Mouse (Mus musculus) liver, embryonic 15.5 days (tissue): Measurements from ENCODE around the gene Atp1a2. TPM values are rescaled to one million over a fixed set of nuclear protein-coding genes. Genes with fewer than 3 reads are reported as not detected.

Experiments used
- ATAC-seq: fragments of 200-750 bp; cut with Nextera tagmentation; 2 replicates; pipeline ENCODE4 v1.8.0; 2017; ENCODE audit warnings: moderate number of reproducible peaks, mild to moderate bottlenecking, moderate library complexity; ENCODE audit not compliant: insufficient read depth
- H3K27ac ChIP-seq: fragments of 300-500 bp; sonication (generic); replicated peaks from 2 replicates; pipeline ENCODE4 v1.5.1; 2015; ENCODE audit warnings: mild to moderate bottlenecking, inconsistent platforms
- H3K27me3 ChIP-seq: fragments of 300-500 bp; sonication (generic); 2 replicates; pipeline ENCODE4 v1.6.1; 2015; ENCODE audit warnings: mild to moderate bottlenecking, inconsistent platforms
- H3K36me3 ChIP-seq: fragments of 300-500 bp; sonication (generic); replicated peaks from 2 replicates; pipeline ENCODE4 v1.6.1; 2015; ENCODE audit warnings: moderate library complexity, mild to moderate bottlenecking, inconsistent platforms
- H3K4me1 ChIP-seq: fragments of 300-500 bp; sonication (generic); replicated peaks from 2 replicates; pipeline ENCODE4 v1.6.1; 2015; ENCODE audit warnings: inconsistent platforms
- H3K4me2 ChIP-seq: fragments of 300-500 bp; sonication (generic); 2 replicates; pipeline ENCODE4 v1.6.1; 2015; ENCODE audit warnings: moderate library complexity, mild to moderate bottlenecking, inconsistent platforms
- H3K4me3 ChIP-seq: fragments of 300-500 bp; sonication (generic); replicated peaks from 2 replicates; pipeline ENCODE4 v1.5.1; 2015; ENCODE audit warnings: mild to moderate bottlenecking, inconsistent platforms
- H3K9ac ChIP-seq: fragments of 300-500 bp; sonication (generic); 2 replicates; pipeline ENCODE4 v1.6.1; 2015; ENCODE audit warnings: moderate library complexity, mild to moderate bottlenecking, inconsistent platforms
- H3K9me3 ChIP-seq: fragments of 300-500 bp; sonication (generic); replicated peaks from 2 replicates; pipeline ENCODE4 v1.6.1; 2016; ENCODE audit warnings: inconsistent platforms
- WGBS: fragments of 180-500 bp; shearing (Covaris S2); methylation state at CpG from one replicate; pipeline ENCODE4 v1.1.7; 2015; ENCODE audit warnings: mixed read lengths; ENCODE audit not compliant: insufficient replicate concordance; 5-methylcytosine and 5-hydroxymethylcytosine counted together
- polyA plus RNA-seq: library from polyadenylated mRNA; unstranded; fragments of >200 nt; fragmentation: Nextera tagmentation; extraction: Ambion mirVana; gene quantifications from 2 replicates; pipeline ENCODE4 v1.2.1, GENCODE M21; 2015

Atp1a2 gene
- polyA plus RNA-seq, 1 experiment from 2014 or later, result 0.39 TPM

GRCm38 (mm10) chr1:172288900-172289616 is 8.8 kb downstream of the Atp1a2 start:
- Histone ChIP-seq H3K9ac (no peak overlapping the region), H3K36me3 (no peaks in the 10 kb centered on the region), H3K4me1 (no peaks in the 10 kb centered on the region), H3K9me3 (no peaks in the 10 kb centered on the region), H3K4me2 (no peak overlapping the region), H3K27ac (no peak overlapping the region), H3K4me3 (no peak overlapping the region), H3K27me3 (peaks cover 8% of the 10 kb centered on the region)
- no peak for ATAC-seq
- WGBS, result 79% methylated on average over 11 of the region's 11 CpGs

- ATAC-seq, result no peak
- no peak overlapping the region for H3K4me2 ChIP-seq
- H3K36me3 ChIP-seq, result no peaks in the 10 kb centered on the region
- 63% methylated on average over 5 of the region's 5 CpGs for WGBS
- peaks cover 15% of the 10 kb centered on the region for H3K27me3 ChIP-seq
- no peak overlapping the region for H3K4me3 ChIP-seq
- H3K9me3 ChIP-seq, result no peaks in the 10 kb centered on the region
- no peaks in the 10 kb centered on the region for H3K4me1 ChIP-seq
- no peak overlapping the region for H3K9ac ChIP-seq
- H3K27ac ChIP-seq, result no peak overlapping the region
Observed at GRCm38 (mm10) chr1:172286740-172287139, 11.1 kb downstream of the Atp1a2 start.

- Histone ChIP-seq H3K4me2 (no peak overlapping the region), H3K27me3 (peaks cover 15% of the 10 kb centered on the region), H3K4me1 (no peaks in the 10 kb centered on the region), H3K9ac (no peak overlapping the region), H3K36me3 (no peaks in the 10 kb centered on the region), H3K27ac (no peak overlapping the region), H3K4me3 (no peak overlapping the region), H3K9me3 (no peaks in the 10 kb centered on the region)
- no peak for ATAC-seq
- 73% methylated on average over 14 of the region's 14 CpGs for WGBS
Observed at GRCm38 (mm10) chr1:172284221-172284620, 13.6 kb downstream of the Atp1a2 start.

GRCm38 (mm10) chr1:172283073-172283472 is 14.8 kb downstream of the Atp1a2 start:
- Histone ChIP-seq H3K27ac (no peak overlapping the region), H3K9me3 (no peaks in the 10 kb centered on the region), H3K4me2 (no peak overlapping the region), H3K36me3 (no peaks in the 10 kb centered on the region), H3K4me1 (no peaks in the 10 kb centered on the region), H3K27me3 (peaks cover 15% of the 10 kb centered on the region; the same call in 1 of the 2 replicates), H3K4me3 (no peak overlapping the region), H3K9ac (no peak overlapping the region)
- 76% methylated on average over 6 of the region's 6 CpGs for WGBS
- ATAC-seq, result no peak

GRCm38 (mm10) chr1:172281522-172282254 is 16.2 kb downstream of the Atp1a2 start:
- H3K4me3 ChIP-seq, result no peak overlapping the region
- H3K9ac ChIP-seq, result no peak overlapping the region
- H3K27ac ChIP-seq, result no peak overlapping the region
- no peaks in the 10 kb centered on the region for H3K9me3 ChIP-seq
- no peaks in the 10 kb centered on the region for H3K36me3 ChIP-seq
- no peak for ATAC-seq
- H3K4me2 ChIP-seq, result no peak overlapping the region
- no peaks in the 10 kb centered on the region for H3K4me1 ChIP-seq
- peaks cover 15% of the 10 kb centered on the region; the same call in 1 of the 2 replicates for H3K27me3 ChIP-seq
- WGBS, result 60% methylated on average over 10 of the region's 10 CpGs

DNA sequence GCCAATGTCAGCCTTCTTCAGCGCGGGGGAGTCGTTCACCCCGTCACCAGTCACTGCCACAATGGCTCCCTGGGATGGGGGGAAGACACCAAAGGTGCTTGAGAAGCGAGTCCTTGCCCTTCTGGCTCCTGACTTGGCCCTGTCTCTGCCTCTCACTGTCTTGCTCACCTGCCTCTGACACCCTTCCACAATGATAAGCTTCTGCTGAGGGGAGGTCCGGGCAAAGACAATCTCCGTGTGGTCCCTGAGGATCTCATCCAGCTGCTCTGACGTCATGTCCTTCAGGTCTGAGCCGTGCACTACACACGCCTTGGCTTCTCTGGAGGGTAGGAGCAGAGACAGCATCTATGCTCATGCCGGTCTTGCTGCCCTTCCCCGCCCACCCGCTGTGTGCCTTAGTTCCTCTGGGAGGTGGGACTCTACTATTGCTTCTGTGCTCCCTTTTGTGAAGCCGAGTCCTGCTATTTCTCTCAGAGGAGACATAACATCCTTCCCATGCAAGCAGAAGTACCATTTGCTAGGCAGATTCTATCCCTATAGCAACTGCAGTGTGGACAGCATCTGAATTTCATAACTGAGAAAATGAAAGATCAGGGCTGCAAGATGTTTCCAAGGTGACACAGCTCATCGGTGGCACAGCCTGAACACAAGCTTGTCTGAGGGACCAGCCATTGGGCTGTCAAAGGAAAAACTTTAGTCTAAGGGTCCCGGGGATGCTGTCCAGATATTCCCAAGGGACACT is 17.9 kb downstream of the Atp1a2 start:
- 63% methylated on average over 16 of the region's 16 CpGs for WGBS

GRCm38 (mm10) chr1:172278328-172278727 is 19.5 kb downstream of the Atp1a2 start:
- no peaks in the 10 kb centered on the region for H3K36me3 ChIP-seq
- no peak for ATAC-seq
- 0 out of 2 replicates have a peak, but pooled peaks cover under 1% of the 10 kb centered on the region for H3K27me3 ChIP-seq
- no peaks in the 10 kb centered on the region for H3K4me1 ChIP-seq
- WGBS, result 83% methylated on average over 13 of the region's 13 CpGs
- H3K4me2 ChIP-seq, result no peak overlapping the region
- no peak overlapping the region for H3K9ac ChIP-seq
- no peaks in the 10 kb centered on the region for H3K9me3 ChIP-seq
- H3K27ac ChIP-seq, result no peak overlapping the region
- no peak overlapping the region for H3K4me3 ChIP-seq

More for the DNA sequence above, 17.9 kb downstream of the Atp1a2 start:
- peaks cover 12% of the 10 kb centered on the region; the same call in 1 of the 2 replicates for H3K27me3 ChIP-seq
- no peaks in the 10 kb centered on the region for H3K36me3 ChIP-seq
- H3K4me3 ChIP-seq, result no peak overlapping the region
- no peak overlapping the region for H3K27ac ChIP-seq
- no peaks in the 10 kb centered on the region for H3K4me1 ChIP-seq
- no peak for ATAC-seq
- no peak overlapping the region for H3K9ac ChIP-seq
- no peak overlapping the region for H3K4me2 ChIP-seq
- H3K9me3 ChIP-seq, result no peaks in the 10 kb centered on the region

- H3K9me3 ChIP-seq, result no peaks in the 10 kb centered on the region
- 15% methylated on average over 3 of the region's 3 CpGs for WGBS
- H3K4me1 ChIP-seq, result no peaks in the 10 kb centered on the region
- no peaks in the 10 kb centered on the region for H3K27me3 ChIP-seq
- no peaks in the 10 kb centered on the region for H3K36me3 ChIP-seq
- no peak overlapping the region for H3K27ac ChIP-seq
- no peak overlapping the region for H3K4me3 ChIP-seq
- H3K4me2 ChIP-seq, result no peak overlapping the region
- no peak for ATAC-seq
- no peak overlapping the region for H3K9ac ChIP-seq
Observed at GRCm38 (mm10) chr1:172277172-172277571, 20.7 kb downstream of the Atp1a2 start.

DNA sequence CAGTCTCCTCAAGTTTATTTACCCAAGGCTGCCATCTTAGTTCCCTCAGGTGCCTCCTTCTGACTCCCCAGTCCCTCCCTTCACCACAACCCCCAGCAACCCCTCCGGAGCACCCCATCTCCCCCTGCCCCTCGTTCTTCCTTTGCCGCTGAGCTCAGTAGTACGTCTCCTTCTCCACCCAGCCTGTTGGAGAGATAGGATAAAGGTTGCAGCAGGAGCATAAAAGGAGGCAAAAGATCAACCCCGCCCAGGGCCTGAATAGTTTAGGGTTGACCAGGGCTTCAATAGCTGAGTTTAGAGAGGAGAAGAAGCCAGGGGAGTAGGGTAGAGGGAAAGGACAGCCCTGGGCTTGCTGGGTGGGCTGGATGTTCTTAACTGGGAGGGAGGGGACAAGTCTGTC is 23.3 kb downstream of the Atp1a2 start:
- 65% methylated on average over 5 of the region's 5 CpGs for WGBS
- no peak for ATAC-seq
- H3K9ac ChIP-seq, result no peak overlapping the region
- H3K36me3 ChIP-seq, result no peaks in the 10 kb centered on the region
- H3K27me3 ChIP-seq, result no peaks in the 10 kb centered on the region
- no peak overlapping the region for H3K4me3 ChIP-seq
- H3K27ac ChIP-seq, result no peak overlapping the region
- no peaks in the 10 kb centered on the region for H3K4me1 ChIP-seq
- H3K4me2 ChIP-seq, result no peak overlapping the region
- H3K9me3 ChIP-seq, result no peaks in the 10 kb centered on the region

DNA sequence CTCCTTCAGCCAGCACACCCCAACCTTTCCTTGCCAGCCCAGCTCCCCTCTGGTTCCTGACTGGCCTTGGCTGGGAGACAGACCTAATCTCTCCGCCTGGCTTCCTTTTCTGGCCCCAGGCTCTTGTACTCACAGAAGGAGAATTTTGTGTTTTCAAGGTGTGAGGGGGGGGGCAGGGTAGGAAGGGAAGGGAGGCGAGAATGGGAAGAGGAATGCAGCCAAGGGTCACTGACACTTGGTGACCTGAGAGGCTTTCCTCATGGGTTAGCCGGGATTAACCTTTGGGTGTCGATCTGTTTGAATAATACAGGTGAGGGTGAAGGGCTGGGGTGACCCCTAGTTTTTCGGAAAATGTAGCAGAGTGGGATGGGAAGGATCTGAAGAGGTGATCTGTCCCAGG is 23.7 kb downstream of the Atp1a2 start:
- 41% methylated on average over 5 of the region's 5 CpGs for WGBS
- no peak overlapping the region for H3K4me3 ChIP-seq
- no peak overlapping the region for H3K4me2 ChIP-seq
- no peaks in the 10 kb centered on the region for H3K36me3 ChIP-seq
- no peak overlapping the region for H3K9ac ChIP-seq
- no peak overlapping the region for H3K27ac ChIP-seq
- no peaks in the 10 kb centered on the region for H3K27me3 ChIP-seq
- no peaks in the 10 kb centered on the region for H3K4me1 ChIP-seq
- no peaks in the 10 kb centered on the region for H3K9me3 ChIP-seq
- no peak for ATAC-seq

DNA sequence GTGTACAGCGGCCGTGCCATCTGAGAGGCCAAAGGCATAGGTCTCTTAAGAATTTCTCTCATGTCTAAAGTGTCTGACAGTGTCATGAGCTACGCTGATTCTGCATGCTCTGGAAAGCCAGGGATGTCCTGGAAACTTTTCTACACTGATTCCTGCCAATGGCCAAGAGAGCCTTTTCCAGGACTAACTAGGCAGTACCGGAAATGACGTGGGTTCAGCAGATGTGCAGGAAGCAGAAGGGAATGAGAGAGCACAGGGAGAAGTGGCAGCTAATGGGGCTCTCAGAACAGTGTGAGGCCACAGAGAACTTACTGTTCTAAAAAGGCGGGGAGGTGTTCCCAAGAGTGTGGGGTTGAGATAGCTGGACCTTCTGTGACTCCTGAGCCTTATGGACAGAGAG is 24.5 kb downstream of the Atp1a2 start:
- H3K27me3 ChIP-seq, result no peaks in the 10 kb centered on the region
- no peak for ATAC-seq
- no peak overlapping the region for H3K9ac ChIP-seq
- H3K4me3 ChIP-seq, result no peak overlapping the region
- 71% methylated on average over 6 of the region's 6 CpGs for WGBS
- H3K27ac ChIP-seq, result no peak overlapping the region
- H3K4me2 ChIP-seq, result no peak overlapping the region
- no peaks in the 10 kb centered on the region for H3K4me1 ChIP-seq
- no peaks in the 10 kb centered on the region for H3K36me3 ChIP-seq
- no peaks in the 10 kb centered on the region for H3K9me3 ChIP-seq
